Mouse (Mus musculus): ENCODE data around the gene Olfr364-ps1. TPM values are rescaled to one million over a fixed set of nuclear protein-coding genes. Genes with fewer than 3 reads are reported as not detected.

Olfr364-ps1 gene
- not detected in 2 replicates for polyA plus RNA-seq (2015; fragmentation: Nextera tagmentation; extraction: Ambion mirVana)

- 85% methylated on average over 3 of the region's 3 CpGs for WGBS
- no peak within 1 kb of the TSS for H3K9ac ChIP-seq
These were observed at the start of gene Olfr364-ps1 for GRCm38 (mm10) chr2:37139022-37139421. TSS of gene Olfr364-ps1 (plus strand) at chr2:37139322.

GRCm38 (mm10) chr2:37117810-37118209 is 21.3 kb upstream of the Olfr364-ps1 start, which contains the start of gene Olfr362:
TSS of gene Olfr362 (minus strand) at chr2:37117910.
- no peak within 1 kb of the TSS for H3K4me3 ChIP-seq
- no peaks in the 10 kb centered on the region for H3K27me3 ChIP-seq
- no peak within 1 kb of the TSS for H3K4me2 ChIP-seq (replicated peaks)
- H3K27ac ChIP-seq, result no peak within 1 kb of the TSS
- WGBS, result 89% methylated on average over 1 of the region's 1 CpGs
- H3K9ac ChIP-seq, result no peak within 1 kb of the TSS
- H3K9me3 ChIP-seq, result peaks cover 19% of the 10 kb centered on the region
- no peaks in the 10 kb centered on the region for H3K4me1 ChIP-seq
- H3K36me3 ChIP-seq, result no peaks in the 10 kb centered on the region
- ATAC-seq (ENCODE audit: low FRiP score, low read depth), result no peak

More at GRCm38 (mm10) chr2:37139022-37139421, at the start of gene Olfr364-ps1:
- H3K36me3 ChIP-seq, result no peaks in the 10 kb centered on the region
- 0 out of 2 replicates have a peak, but pooled peaks cover 3% of the 10 kb centered on the region for H3K9me3 ChIP-seq
- H3K4me1 ChIP-seq, result no peaks in the 10 kb centered on the region
- H3K27me3 ChIP-seq, result no peaks in the 10 kb centered on the region
- ATAC-seq (ENCODE audit: low FRiP score, low read depth), result no peak
- H3K27ac ChIP-seq, result no peak within 1 kb of the TSS
- H3K4me3 ChIP-seq, result no peak within 1 kb of the TSS
- no peak within 1 kb of the TSS for H3K4me2 ChIP-seq (replicated peaks)

GRCm38 (mm10) chr2:37187898-37188297 is 48.8 kb downstream of the Olfr364-ps1 start, which contains the start of gene Olfr365:
TSS of gene Olfr365 (plus strand) at chr2:37188198.
- Histone ChIP-seq H3K4me2 (replicated peaks) (no peak within 1 kb of the TSS), H3K27me3 (no peaks in the 10 kb centered on the region), H3K9me3 (peaks cover 6% of the 10 kb centered on the region; the same call in 1 of the 2 replicates), H3K4me3 (no peak within 1 kb of the TSS), H3K27ac (no peak within 1 kb of the TSS), H3K9ac (no peak within 1 kb of the TSS), H3K4me1 (no peaks in the 10 kb centered on the region), H3K36me3 (no peaks in the 10 kb centered on the region)
- WGBS, result 71% methylated on average over 3 of the region's 3 CpGs
- ATAC-seq (ENCODE audit: low FRiP score, low read depth), result no peak

Other genes starting within 250 kb of the Olfr364-ps1 start
- gene Olfr353, start 246.4 kb upstream of the Olfr364-ps1 start, polyA plus RNA-seq (2015; fragmentation: Nextera tagmentation; extraction: Ambion mirVana), result not detected in 2 replicates
- not detected in 2 replicates for gene Olfr354, start 233.6 kb upstream of the Olfr364-ps1 start, polyA plus RNA-seq (2015; fragmentation: Nextera tagmentation; extraction: Ambion mirVana)
- not detected in 2 replicates for gene Olfr355, start 210.4 kb upstream of the Olfr364-ps1 start, polyA plus RNA-seq (2015; fragmentation: Nextera tagmentation; extraction: Ambion mirVana)
- not detected in 2 replicates for gene Olfr356, start 202.2 kb upstream of the Olfr364-ps1 start, polyA plus RNA-seq (2015; fragmentation: Nextera tagmentation; extraction: Ambion mirVana)
- not detected in 2 replicates for gene Olfr357, start 145.5 kb upstream of the Olfr364-ps1 start, polyA plus RNA-seq (2015; fragmentation: Nextera tagmentation; extraction: Ambion mirVana)
- not detected in 2 replicates for gene Olfr358, start 130.0 kb upstream of the Olfr364-ps1 start, polyA plus RNA-seq (2015; fragmentation: Nextera tagmentation; extraction: Ambion mirVana)
- not detected in 2 replicates for gene Olfr360, start 73.6 kb upstream of the Olfr364-ps1 start, polyA plus RNA-seq (2015; fragmentation: Nextera tagmentation; extraction: Ambion mirVana)
- not detected in 2 replicates for gene Olfr361, start 50.0 kb upstream of the Olfr364-ps1 start, polyA plus RNA-seq (2015; fragmentation: Nextera tagmentation; extraction: Ambion mirVana)
- gene Olfr362, start 21.4 kb upstream of the Olfr364-ps1 start, polyA plus RNA-seq (2015; fragmentation: Nextera tagmentation; extraction: Ambion mirVana), result not detected in 2 replicates
- gene Olfr365, start 48.9 kb downstream of the Olfr364-ps1 start, polyA plus RNA-seq (2015; fragmentation: Nextera tagmentation; extraction: Ambion mirVana), result not detected in 2 replicates
- gene Olfr366, start 72.3 kb downstream of the Olfr364-ps1 start, polyA plus RNA-seq (2015; fragmentation: Nextera tagmentation; extraction: Ambion mirVana), result not detected in 2 replicates
- gene Olfr368, start 187.2 kb downstream of the Olfr364-ps1 start, polyA plus RNA-seq (2015; fragmentation: Nextera tagmentation; extraction: Ambion mirVana), result not detected in 2 replicates
- gene Pdcl, start 220.0 kb downstream of the Olfr364-ps1 start, polyA plus RNA-seq (2015; fragmentation: Nextera tagmentation; extraction: Ambion mirVana), result 43.2 and 46.6 TPM in 2 replicates